Mouse (Mus musculus) left cerebral cortex, adult 2 months (tissue): ENCODE measurements around the gene Tmem139. TPM values are rescaled to one million over a fixed set of nuclear protein-coding genes. Genes with fewer than 3 reads are reported as not detected.

Experiments used
- DNase-seq, 2 experiments: peaks; one replicate each; pipeline ENCODE4 v3.0.0; 2021 to 2022; ENCODE audit warnings: low spot score in 2 of 2, mixed read lengths in 1 of 2; ENCODE audit errors: extremely low spot score in 1 of 2
- H3K27ac ChIP-seq: fragments of 200-600 bp; 2 replicates; pipeline ENCODE4 v1.8.1; 2022
- H3K4me3 ChIP-seq: fragments of 200-600 bp; 2 replicates; pipeline ENCODE4 v1.8.1; 2022
- CTCF ChIP-seq: fragments of 200-600 bp; IDR thresholded peaks from 2 replicates; pipeline ENCODE4 v1.8.1; 2022; ENCODE audit warnings: antibody characterized with exemption, mild to moderate bottlenecking, moderate library complexity
- intact Hi-C: fragments of 180-260 bp; cut with DNase I; formaldehyde crosslinking; loops from one replicate; pipeline ENCODE4 v1.15.1; 2025
- total RNA-seq, 2 experiments: library from RNA; stranded (reverse); gene quantifications; 2 replicates each; pipeline ENCODE4 v1.2.3; 2021

The Tmem139 gene
- total RNA-seq, 2 experiments from 2014 or later = not detected

DNA sequence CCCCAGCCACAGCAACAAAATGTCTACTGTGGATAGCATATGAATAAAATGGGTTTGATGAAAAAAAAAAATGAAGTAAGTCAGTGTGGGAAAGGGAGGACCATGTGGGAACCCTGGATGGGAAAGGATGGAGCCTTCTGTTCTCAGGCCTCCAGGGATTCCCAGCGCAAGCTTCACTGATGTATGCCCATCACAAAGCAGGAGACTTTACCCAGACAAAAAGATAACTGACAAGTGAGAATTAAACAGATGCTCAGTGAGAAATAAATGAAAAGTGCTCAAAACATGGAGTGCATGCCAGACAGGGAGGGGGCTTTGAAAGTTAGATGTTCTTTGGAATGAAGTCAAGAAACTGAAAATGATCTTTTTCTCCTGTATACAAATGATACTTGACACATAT, 13.8 kb upstream of the Tmem139 start:
- no peak for DNase-seq
- Histone ChIP-seq H3K27ac (no peak overlapping the region), H3K4me3 (no peak overlapping the region)
- intact Hi-C loops = no loop called here
- TF ChIP-seq CTCF = no peak

DNA sequence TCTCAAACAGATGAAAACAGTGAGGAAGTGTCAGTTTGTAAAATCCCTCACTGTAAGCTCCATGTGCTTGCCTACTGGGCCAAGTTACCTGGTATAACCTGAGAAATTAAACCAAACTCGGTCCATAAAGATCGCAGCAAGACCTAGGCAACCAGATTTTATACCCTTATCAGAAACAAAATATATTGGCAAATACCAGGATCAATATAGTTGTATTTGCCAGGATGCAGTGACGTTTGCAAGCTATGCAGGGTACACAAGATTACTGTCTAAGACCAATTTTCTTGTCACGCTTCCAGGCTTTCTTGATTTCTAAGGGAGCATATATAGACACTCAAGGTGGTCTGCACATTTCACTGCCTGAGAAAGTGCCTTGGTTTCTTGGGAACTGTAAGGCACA, 10.0 kb upstream of the Tmem139 start:
- DNase-seq = no peak
- Histone ChIP-seq H3K4me3 (no peak overlapping the region), H3K27ac (no peak overlapping the region)
- intact Hi-C loops = no loop called here
- TF ChIP-seq CTCF = no peak

DNA sequence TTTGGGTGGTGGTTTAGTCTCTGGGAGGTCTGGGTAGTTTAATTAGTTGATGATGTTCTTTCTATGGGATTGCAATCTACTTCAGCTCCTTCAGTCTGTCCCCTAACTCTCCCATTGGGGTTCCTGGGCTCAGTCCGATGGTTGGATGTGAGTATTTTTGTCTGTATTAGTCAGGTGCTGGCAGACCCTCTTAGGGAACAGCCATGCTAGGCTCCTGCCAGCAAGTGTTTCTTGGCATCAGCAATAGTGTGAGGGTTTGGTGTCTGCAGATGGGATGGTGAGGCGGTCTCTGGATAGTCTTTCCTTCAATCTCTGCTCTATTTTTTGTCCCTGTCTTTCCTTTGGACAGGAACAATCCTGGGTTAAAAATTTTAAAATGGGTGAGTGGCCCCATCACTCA, 8.7 kb upstream of the Tmem139 start:
- no peak for TF ChIP-seq CTCF
- Histone ChIP-seq H3K4me3 (no peak overlapping the region), H3K27ac (no peak overlapping the region)
- no peak for DNase-seq
- intact Hi-C loops = no loop called here

DNA sequence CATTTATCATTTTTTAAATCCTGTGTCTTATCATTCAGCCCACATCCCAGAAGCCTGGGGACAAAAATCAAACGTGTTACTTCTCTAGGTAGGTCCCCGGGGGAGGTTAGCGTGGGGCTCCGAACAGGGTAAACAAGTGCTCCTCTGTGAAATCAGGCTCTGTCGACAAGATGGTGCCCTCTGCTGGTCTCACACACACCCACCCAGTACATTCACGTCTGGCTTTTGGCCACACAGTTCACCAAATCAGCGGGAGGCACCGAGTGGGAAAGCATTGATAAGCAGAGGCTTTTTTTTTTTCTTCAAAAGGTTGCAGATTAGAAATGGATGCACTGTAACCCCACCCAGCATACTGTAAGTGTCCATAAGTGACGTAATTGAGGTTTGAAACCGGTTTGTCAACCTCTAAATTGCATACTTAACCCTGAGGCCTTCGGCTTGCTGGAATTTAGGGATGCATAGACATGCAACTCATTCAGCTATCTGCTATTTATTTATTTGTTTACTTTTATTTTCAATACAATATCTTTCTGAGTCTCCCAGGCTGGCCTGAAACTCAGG, 4.4 kb upstream of the Tmem139 start:
- intact Hi-C loops = loop anchor here (1.0 kb wide), 1 partner anchor 30 kb away; no protein-coding TSS in a partner anchor
- DNase-seq = peak; percentile 48 to 52
- peak; percentile 67 for TF ChIP-seq CTCF
- Histone ChIP-seq H3K4me3 (no peak overlapping the region), H3K27ac (no peak overlapping the region)

DNA sequence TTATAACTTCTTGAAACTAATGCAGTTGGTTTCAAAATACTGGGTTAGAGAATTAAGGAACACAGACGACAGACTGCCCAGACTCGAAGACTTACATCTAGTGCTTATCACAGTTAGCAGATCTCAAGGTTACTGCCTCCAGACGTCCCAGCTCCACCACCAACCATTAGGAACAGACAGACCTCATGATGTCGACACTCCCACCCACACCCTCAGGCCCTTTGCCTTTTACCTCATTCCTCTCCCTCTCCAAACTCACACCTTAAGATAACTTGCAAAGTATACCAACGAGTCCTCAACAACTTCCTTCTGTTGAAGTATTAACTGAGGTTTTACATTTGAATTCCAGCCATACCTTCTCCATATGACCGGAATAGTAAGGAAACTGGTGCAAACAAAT, 1.3 kb upstream of the Tmem139 start:
- H3K4me3 ChIP-seq = no peak overlapping the region
- TF ChIP-seq CTCF = no peak

DNA sequence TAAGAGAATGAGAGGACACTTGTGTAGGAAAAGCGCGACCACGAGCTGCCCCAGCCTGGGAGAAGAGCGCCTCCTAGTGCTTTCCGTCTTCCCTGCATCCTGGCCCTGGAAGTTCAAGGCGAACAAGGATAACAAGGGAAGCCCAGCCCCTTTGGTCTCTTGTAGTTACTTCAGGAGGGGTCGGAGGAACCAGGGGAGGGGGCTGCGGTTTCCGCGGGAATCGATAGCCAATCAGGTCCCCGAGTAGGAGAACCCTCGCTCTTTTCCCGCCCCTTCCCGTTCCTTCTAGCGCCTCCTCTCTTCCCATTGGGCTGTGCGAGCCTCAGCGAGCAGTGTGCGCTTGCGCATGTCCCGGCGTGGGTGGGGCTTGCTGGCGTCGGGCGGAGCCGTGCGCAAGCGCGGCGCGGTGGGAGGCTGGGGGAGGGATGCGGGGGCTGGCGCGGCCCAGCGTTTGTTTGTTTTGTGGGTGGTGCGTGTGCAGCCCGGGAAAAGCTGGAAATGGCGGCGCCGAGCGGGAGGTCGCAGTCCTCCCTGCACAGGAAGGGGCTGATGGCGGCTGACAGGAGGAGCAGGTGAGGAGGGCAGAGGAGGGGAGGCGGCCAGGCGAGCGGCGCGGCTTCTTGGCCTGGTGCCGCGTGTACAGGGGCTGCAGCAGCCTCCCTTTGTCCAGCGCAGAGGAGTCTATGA, 3.0 kb downstream of the Tmem139 start, which contains the start of gene Casp2:
Casp2 (plus strand) TSS at position 360 of the 687 bp plus-strand sequence.
- TF ChIP-seq CTCF = peak; percentile 99
- peak; percentile 97 to 98 for DNase-seq
- Histone ChIP-seq H3K27ac (peak within 1 kb of the TSS; percentile 93), H3K4me3 (peak within 1 kb of the TSS; percentile 98)
- intact Hi-C loops = loop anchor here (1.0 to 5.0 kb wide), 4 partner anchors 35 to 660 kb away; partner anchors contain the start of gene Fam131b

More for the DNA sequence above, 1.3 kb upstream of the Tmem139 start:
- intact Hi-C loops = no loop called here
- H3K27ac ChIP-seq = no peak overlapping the region
- DNase-seq = no peak

DNA sequence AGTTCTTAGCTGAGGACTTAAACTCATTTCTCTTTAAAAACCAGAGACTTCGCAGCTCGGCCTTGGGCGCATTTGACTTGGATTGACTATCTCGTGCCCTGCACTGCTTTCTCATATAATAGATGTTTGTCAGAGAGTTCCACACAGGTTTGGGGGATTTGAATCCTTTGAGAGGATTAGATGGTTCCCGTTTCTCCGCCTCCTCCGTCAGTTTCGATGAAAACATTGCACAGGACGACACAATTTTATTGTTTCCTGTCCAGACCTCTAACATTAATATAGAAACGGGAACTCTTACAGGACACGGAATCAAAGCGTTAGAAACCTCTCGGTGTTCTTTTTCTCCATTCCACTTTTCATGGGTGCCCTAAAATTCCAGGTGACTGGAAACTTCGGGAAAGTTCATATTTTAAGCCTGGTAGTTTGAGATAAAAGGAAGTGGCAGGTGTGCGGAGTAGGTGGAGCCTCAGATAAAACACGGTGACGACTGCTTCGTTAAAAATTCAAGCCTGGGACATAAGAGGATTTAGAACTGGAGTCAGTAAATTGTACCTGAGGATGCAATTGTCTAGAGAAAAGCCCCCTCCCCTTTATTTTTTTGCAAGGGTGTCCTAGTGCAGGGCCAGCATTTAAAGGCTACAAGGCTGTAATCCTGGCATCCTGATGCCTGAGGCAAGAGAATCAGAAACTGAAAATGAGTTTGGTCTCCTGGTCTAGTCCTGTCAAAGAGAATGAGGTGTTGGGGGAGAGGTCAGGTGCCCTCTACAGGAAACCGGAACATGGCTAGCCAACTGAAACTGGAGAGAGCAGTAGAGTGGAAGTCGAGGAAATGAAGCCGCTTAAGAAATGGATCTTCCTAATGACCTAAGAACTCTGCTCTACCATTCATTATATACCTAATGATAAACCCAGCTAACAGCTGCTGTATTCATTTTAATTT, 3.9 kb downstream of the Tmem139 start:
- no peak for TF ChIP-seq CTCF
- H3K4me3 ChIP-seq = peak overlapping the region; percentile 98
- DNase-seq = no peak
- intact Hi-C loops = loop anchor here (1.0 to 5.0 kb wide), 3 partner anchors 57 to 661 kb away; partner anchors contain the start of gene Fam131b
- peak overlapping the region; percentile 93 for H3K27ac ChIP-seq

DNA sequence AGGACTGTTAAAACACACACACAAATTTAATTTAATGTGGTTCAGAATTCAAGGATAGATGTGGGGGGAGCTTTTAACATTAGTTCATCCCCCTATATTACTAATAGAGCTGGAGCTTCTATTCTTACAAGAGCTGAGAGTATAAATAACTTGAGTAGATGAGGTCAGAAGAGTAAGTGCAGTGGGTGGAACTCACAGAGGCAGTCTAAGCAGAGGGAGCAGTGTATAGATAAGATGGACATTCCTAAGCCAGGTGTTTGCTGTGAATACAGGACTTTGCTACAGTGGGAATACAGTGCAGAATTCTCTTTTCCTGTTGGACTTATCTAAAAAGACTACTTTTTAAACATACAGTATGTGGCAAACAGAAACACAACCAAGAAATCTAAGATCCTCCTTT, 9.0 kb downstream of the Tmem139 start:
- no peak for TF ChIP-seq CTCF
- intact Hi-C loops = loop anchor here (10.0 kb wide), 1 partner anchor 404 kb away; no protein-coding TSS in a partner anchor
- no peak overlapping the region for H3K27ac ChIP-seq

DNA sequence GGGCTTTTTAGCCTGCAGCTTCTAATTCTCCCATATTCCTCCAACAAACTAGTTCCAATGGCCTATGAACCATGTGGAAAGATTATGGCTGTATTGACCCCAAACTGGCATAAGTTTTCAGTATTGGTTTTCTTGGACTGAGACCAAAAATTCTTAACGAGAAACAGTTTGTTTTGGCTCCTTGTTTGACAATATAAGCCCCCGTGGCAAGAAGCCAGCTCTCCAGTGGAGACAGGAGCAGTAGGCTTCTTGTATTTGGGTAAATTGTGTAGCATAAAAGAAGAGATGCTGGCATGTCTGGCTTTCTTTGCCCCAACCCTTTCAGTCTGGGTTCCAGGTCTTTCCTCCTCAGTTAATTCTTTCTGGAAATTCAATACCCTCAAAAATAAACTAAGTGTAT, 14.4 kb downstream of the Tmem139 start:
- no peak for DNase-seq
- TF ChIP-seq CTCF = no peak
- intact Hi-C loops = loop anchor here (10.0 kb wide), 1 partner anchor 399 kb away; no protein-coding TSS in a partner anchor
- Histone ChIP-seq H3K27ac (no peak overlapping the region), H3K4me3 (no peak overlapping the region)

More for the DNA sequence above, 9.0 kb downstream of the Tmem139 start:
- no peak for DNase-seq
- H3K4me3 ChIP-seq = no peak overlapping the region

DNA sequence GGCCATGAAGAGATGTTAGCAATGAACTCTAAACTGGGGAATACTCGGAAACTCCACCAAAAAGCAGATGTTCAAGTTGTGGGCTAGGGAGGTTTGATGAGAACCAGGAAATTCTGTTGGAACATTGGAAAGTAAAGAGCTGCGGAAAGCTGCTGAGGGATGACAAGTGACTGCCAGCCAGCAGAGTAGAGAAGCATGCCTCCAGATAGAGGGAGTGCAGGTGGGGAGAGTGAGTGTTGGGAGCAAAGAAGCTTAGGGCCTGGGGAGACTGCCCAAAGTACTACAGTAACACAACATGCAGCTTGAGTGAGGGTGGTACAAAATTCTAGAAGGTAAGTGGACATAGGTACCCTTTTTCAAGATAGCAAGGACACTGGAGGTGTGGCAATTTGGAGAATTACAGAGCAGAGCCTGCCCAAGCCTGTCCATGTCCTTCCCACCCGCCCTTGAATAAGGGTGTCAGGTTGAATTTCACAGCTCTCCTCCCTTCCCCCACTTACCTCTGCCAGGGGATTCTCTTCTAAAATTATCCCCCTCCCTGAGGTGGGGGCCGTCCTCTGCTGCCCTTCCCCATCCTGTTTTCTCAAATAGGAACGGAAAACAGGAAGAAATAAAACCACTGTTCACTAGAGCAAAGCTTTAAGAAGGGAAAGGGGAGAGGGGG, 21.2 kb downstream of the Tmem139 start:
- intact Hi-C loops = no loop called here
- no peak overlapping the region for H3K27ac ChIP-seq
- TF ChIP-seq CTCF = no peak
- DNase-seq = no peak
- no peak overlapping the region for H3K4me3 ChIP-seq

DNA sequence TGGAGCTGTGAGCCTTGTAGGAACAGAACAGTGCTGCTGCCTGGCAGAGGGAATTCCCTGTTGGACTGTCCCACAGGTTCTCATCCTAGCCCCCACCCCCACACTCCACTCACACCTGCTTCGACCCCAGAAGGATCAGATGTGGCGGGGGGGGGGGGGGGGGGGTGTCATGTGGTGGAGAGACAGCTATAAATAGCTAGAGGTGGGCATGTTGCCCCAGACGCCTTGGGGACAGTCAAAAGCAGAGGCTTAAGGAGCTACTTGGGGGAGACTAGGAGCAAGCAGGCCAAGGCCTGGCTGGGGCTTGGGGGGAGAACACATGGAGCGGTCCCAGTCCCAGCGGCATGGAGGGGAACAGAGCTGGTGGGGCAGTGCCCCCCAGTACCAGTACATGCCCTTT, 24.7 kb downstream of the Tmem139 start, which contains the start of gene Clcn1:
Clcn1 (plus strand) TSS at position 238 of the 400 bp plus-strand sequence.
- intact Hi-C loops = no loop called here
- no peak for TF ChIP-seq CTCF
- no peak for DNase-seq
- Histone ChIP-seq H3K4me3 (no peak within 1 kb of the TSS), H3K27ac (no peak within 1 kb of the TSS)
